Mouse (Mus musculus) kidney, adult 2 months (tissue): ENCODE data around the gene Slc24a4. TPM values are rescaled to one million over a fixed set of nuclear protein-coding genes. Genes with fewer than 3 reads are reported as not detected.
A peak's percentile ranks its signal among the peaks of the same experiment; 100 is the strongest.
"Not testable (repeated sequence)": the region's sequence is repeated elsewhere in the genome, so short reads cannot be mapped to it uniquely, and the experiment has no call there.

ENCODE experiments used
- DNase-seq: peaks from one replicate; pipeline ENCODE4 v3.0.0; 2021
- H3K27ac ChIP-seq: fragments of 200-500 bp; 2 replicates; pipeline ENCODE4 v1.5.1; 2012; ENCODE audit warnings: low read depth, low read length, control low read depth, inconsistent platforms; ENCODE audit not compliant: insufficient read depth
- H3K27me3 ChIP-seq: fragments of 200-500 bp; replicated peaks from 2 replicates; pipeline ENCODE4 v1.6.1; 2012; ENCODE audit warnings: mild to moderate bottlenecking, moderate library complexity, low read length, inconsistent platforms; ENCODE audit not compliant: control insufficient read depth, insufficient read depth
- H3K36me3 ChIP-seq: fragments of 200-500 bp; 2 replicates; pipeline ENCODE4 v1.6.1; 2012; ENCODE audit warnings: mild to moderate bottlenecking, moderate library complexity, low read length, inconsistent platforms; ENCODE audit not compliant: control insufficient read depth, insufficient read depth
- H3K4me1 ChIP-seq: fragments of 200-500 bp; 2 replicates; pipeline ENCODE4 v1.6.1; 2011; ENCODE audit warnings: low read length; ENCODE audit not compliant: control insufficient read depth, insufficient read depth
- H3K4me3 ChIP-seq: fragments of 200-500 bp; 2 replicates; pipeline ENCODE4 v1.5.1; 2011; ENCODE audit warnings: mild to moderate bottlenecking, low read depth, low read length, control low read depth; ENCODE audit not compliant: insufficient read depth
- CTCF ChIP-seq: fragments of 200-500 bp; conservative IDR thresholded peaks from 2 replicates; pipeline ENCODE4 v1.5.1; 2011; ENCODE audit warnings: low read depth, mild to moderate bottlenecking, control low read depth, low read length, moderate library complexity, mixed read lengths; ENCODE audit not compliant: insufficient read depth, insufficient read length
- POLR2A ChIP-seq: fragments of 200-500 bp; IDR thresholded peaks from one replicate; pipeline ENCODE4 v1.6.1; 2011; ENCODE audit warnings: low read depth, low read length, control low read depth
- WGBS: fragments of 180-500 bp; shearing (Covaris S2); methylation state at CpG from one replicate; pipeline ENCODE4 v1.1.7; 2018; 5-methylcytosine and 5-hydroxymethylcytosine counted together
- polyA plus RNA-seq: library from polyadenylated mRNA; depleted of rRNA; stranded (reverse); fragments of >200 nt; gene quantifications from 2 replicates; pipeline ENCODE4 v1.2.3, GENCODE M21; 2012

Gene Slc24a4
- polyA plus RNA-seq, 1 experiment: 0.05 TPM

DNA sequence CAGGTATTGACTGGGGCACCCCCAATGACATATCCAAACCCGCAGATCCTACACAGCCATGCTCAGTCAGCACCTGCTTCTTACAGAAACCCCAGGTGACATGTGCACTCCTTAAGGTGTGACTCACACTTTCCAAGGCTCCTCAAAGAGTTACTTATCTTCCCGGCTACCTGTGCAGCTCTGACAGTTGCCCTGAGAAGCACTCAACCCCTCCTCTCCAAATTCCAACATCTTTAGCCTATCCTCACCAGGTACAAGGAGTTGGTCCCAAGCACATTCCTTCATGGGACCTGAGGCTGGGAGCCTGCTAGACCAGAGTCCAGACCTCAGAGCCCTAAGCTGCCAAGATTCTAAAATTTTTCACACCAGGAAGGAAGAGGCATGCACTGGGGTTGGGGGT lies 134.3 kb downstream of the Slc24a4 start:
- no peak overlapping the region for H3K4me3 ChIP-seq
- H3K36me3 ChIP-seq: no peaks in the 10 kb centered on the region
- no peak for TF ChIP-seq CTCF
- no peak for TF ChIP-seq POLR2A
- DNase-seq: no peak
- WGBS: 99% methylated on average over 2 of the region's 2 CpGs
- no peaks in the 10 kb centered on the region for H3K27me3 ChIP-seq
- peaks cover 4% of the 10 kb centered on the region; the same call in 1 of the 2 replicates for H3K4me1 ChIP-seq
- H3K27ac ChIP-seq: no peak overlapping the region

DNA sequence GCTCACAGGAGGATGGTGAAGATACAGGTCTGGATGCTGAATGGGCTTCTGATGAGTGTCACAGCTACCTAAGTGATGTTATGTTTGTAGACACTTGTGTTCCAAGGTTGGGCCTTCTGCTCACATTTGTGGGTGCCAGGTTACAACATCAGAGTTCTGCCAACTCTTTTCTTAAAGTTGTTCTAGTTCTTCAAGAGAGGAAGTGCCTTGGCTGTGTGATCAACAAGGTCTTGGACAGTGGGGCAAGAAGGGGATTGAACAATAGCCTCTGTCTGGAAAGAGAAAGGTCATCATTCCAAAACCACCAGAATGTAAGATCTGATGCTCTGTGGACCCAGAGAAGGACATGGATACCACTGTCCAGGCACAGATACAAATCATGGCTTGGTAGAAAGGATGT lies 134.7 kb downstream of the Slc24a4 start:
- Histone ChIP-seq H3K4me3 (no peak overlapping the region), H3K27me3 (no peaks in the 10 kb centered on the region), H3K4me1 (peaks cover 4% of the 10 kb centered on the region; the same call in 1 of the 2 replicates), H3K36me3 (no peaks in the 10 kb centered on the region), H3K27ac (no peak overlapping the region)
- TF ChIP-seq POLR2A: no peak
- no peak for TF ChIP-seq CTCF
- no peak for DNase-seq

DNA sequence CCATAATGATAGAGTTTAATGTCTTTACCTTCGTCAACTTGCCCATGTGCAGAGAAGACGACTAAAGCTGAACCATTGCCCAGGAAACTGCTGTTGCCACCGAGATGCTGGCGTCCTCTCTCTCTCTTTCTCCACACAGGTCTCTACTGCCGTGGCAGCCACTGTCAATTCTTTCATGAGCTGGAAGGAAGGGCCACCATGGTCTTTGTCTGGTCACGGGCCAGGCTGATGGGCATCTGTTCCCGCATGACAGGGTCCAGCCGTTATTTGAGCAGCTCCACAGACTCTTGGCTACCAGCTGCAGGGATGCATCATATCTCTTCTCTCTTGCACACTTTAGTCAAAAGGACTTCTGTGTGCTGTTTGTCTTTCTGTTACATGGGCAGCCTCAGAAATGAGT lies 137.9 kb downstream of the Slc24a4 start:
- Histone ChIP-seq H3K27me3 (no peaks in the 10 kb centered on the region), H3K4me3 (no peak overlapping the region), H3K27ac (no peak overlapping the region), H3K36me3 (no peaks in the 10 kb centered on the region), H3K4me1 (peaks cover 11% of the 10 kb centered on the region; the same call in 1 of the 2 replicates)
- no peak for DNase-seq
- WGBS: 83% methylated on average over 8 of the region's 8 CpGs
- TF ChIP-seq POLR2A: no peak
- TF ChIP-seq CTCF: no peak

DNA sequence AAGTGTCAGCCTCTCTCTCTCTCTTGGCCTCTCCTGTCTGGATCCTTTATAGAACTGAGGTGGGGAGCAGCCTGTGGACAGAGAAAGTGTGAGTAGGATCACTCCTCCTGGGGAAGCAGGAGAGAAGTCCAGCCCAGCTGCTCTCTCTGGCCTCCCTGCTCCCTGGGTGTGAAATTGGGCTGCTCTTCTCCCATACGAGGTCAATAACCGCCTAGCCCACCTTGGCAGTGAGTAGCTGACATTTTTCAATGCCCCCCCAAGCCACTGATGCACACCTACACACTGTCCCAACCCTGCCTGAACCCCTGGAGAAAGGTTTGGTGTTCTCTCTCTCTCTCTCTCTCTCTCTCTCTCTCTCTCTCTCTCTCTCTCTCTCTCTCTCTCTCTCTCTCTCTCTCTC lies 140.6 kb downstream of the Slc24a4 start:
- WGBS: 58% methylated on average over 2 of the region's 2 CpGs
- Histone ChIP-seq H3K27ac (no peak overlapping the region), H3K36me3 (no peaks in the 10 kb centered on the region), H3K4me1 (peaks cover 9% of the 10 kb centered on the region; the same call in 1 of the 2 replicates), H3K27me3 (no peaks in the 10 kb centered on the region), H3K4me3 (no peak overlapping the region)
- no peak for DNase-seq
- TF ChIP-seq POLR2A (no peak), CTCF (no peak)

DNA sequence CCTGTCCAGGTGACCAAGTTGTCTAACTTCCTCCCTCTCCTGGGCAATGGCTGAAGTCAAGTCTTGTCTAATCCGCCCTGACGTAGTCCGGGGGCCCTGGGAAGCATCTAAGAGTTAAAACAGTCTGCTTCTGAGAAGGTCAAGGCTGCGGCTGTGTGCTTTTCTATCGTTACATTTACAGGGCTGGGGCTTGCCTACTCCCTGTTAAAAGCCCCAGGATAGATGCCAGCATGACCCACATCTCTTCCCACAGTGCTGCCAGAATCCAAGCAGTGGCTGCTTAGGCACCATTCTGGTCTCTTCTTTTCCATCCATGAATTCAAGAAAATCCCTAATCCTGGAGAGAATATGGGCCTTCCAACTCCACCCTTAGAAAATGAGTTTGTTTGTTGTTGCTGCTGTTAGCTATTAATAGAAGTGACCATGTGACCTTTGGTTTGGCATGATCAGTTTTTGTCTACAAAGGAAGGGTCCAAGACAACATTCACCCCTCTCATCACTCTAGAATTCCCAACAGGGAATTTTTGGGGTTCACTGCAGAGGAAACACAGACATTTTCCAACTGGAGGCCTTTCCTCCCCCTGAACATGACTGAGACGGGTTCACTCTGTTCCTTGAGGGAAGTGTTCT lies 142.4 kb downstream of the Slc24a4 start:
- Histone ChIP-seq H3K27ac (peak overlapping the region; percentile 83), H3K4me3 (no peak overlapping the region), H3K4me1 (peaks cover 12% of the 10 kb centered on the region; the same call in 1 of the 2 replicates), H3K36me3 (no peaks in the 10 kb centered on the region), H3K27me3 (no peaks in the 10 kb centered on the region)
- TF ChIP-seq CTCF (no peak), POLR2A (no peak)
- peak; percentile 60 for DNase-seq
- 74% methylated on average over 6 of the region's 6 CpGs for WGBS

DNA sequence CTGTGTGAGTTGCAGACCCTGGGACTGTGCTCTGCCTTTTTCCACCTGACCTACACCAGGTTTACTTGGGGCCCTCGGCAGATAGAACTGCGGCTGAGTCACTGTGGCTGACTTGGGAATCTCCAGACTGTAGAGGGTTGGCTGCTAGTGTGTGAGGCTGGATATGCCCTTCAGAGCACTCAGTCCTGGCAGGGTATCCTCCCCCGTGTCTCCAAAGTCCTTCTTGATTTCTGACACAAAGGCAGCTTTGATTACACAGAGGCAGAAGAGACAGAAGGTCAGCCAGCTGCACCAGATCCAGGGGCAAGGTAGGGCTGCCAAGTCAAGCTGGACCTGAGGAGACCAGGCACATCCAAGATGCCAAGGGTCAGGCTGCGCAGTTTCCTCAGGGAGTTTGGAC lies 142.9 kb downstream of the Slc24a4 start:
- Histone ChIP-seq H3K27ac (peak overlapping the region; percentile 83), H3K4me1 (peaks cover 13% of the 10 kb centered on the region; the same call in 1 of the 2 replicates), H3K4me3 (no peak overlapping the region), H3K36me3 (no peaks in the 10 kb centered on the region), H3K27me3 (no peaks in the 10 kb centered on the region)
- DNase-seq: peak; percentile 93
- WGBS: 37% methylated on average over 4 of the region's 4 CpGs
- no peak for TF ChIP-seq CTCF
- no peak for TF ChIP-seq POLR2A

DNA sequence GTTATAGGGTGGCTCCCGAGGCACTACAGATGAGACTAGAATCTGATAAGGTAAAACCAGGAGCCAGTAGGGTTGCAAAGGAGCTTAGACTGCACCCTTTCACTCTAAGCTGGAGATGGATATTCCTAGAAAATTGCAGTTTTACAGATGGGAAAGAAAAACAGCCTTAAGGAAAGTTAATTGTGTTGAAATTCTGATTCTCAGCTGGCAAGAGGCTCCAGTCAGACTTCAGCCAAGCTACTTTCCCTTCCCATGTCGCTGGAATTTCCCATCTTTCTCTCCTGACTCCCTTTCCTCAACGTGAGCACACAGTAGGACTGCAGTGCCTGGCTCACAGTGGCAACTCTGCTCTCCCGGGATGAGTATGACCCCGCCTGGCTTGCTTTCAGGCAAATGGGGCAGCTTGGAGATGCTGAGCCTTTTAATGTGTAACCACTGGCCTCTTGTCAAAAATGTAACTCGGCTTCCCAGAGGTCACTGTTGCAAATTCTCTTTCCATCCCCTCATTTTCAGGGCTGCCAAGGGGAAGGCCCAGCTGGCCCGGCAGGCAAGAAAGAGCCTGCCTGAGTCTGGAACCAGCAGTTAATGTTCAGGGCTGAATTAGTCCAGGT lies 147.4 kb downstream of the Slc24a4 start:
- 30% methylated on average over 7 of the region's 7 CpGs for WGBS
- Histone ChIP-seq H3K27ac (peak overlapping the region; percentile 66; the same call in 1 of the 2 replicates), H3K4me1 (peaks cover 13% of the 10 kb centered on the region; the same call in 1 of the 2 replicates), H3K27me3 (no peaks in the 10 kb centered on the region), H3K36me3 (no peaks in the 10 kb centered on the region), H3K4me3 (no peak overlapping the region)
- peak; percentile 96 for DNase-seq
- no peak for TF ChIP-seq POLR2A
- no peak for TF ChIP-seq CTCF

DNA sequence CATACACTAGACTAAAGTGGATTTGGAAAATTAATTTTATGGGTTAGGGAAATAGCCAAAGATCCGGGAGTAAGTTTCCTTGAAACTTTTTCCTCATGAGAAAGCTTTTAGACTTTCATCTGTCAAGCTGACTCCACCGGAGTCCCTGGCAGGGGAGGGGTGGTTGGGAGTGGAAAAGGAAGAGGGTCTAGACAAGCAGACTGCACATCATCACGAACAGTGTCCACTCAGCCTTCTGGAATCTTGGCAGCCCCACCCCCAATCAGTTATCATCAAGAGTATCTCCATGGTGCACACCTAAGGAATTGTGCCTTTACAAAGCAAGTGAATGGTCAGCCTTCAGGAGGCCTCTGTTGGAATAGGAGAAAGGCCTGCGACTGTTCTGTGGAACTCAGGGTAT lies 151.8 kb downstream of the Slc24a4 start:
- peaks cover 22% of the 10 kb centered on the region for H3K4me1 ChIP-seq
- not testable (repeated sequence) for H3K27ac ChIP-seq, DNase-seq, H3K36me3 ChIP-seq, H3K27me3 ChIP-seq, H3K4me3 ChIP-seq
- 81% methylated on average over 4 of the region's 4 CpGs for WGBS
